Mouse (Mus musculus) cortical plate, adult 2 months (tissue): ENCODE data around the gene Foxc1.

Source experiments
- CTCF ChIP-seq: fragments of 200-500 bp; IDR thresholded peaks from 2 replicates; pipeline ENCODE4 v1.5.1; 2011; ENCODE audit warnings: mild to moderate bottlenecking, control low read depth, low read length; ENCODE audit not compliant: insufficient read depth; ENCODE audit errors: extremely low read depth
- POLR2A ChIP-seq: fragments of 200-500 bp; IDR thresholded peaks from 2 replicates; pipeline ENCODE4 v1.6.1; 2011; ENCODE audit warnings: mild to moderate bottlenecking, low read length, control low read depth; ENCODE audit not compliant: insufficient read depth; ENCODE audit errors: extremely low read depth

DNA sequence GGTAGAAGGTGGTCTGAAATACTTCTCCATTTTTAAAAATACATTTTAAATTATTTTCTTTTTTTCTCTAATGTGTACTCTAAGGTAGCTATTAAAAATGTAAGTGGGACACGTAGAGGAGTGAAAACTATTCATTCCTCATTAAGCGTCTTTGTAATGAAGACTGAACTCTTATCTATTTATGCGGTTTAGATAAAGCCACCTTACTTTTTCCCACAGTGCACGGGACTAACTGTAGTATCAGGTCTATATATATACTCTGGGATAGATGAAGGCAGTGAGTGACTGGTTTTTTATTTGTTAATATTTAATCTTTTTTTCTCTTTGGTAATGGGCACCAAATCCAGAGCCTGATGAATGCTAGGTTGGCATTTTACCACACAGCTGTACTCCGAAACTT, 53.8 kb downstream of the Foxc1 start:
- TF ChIP-seq POLR2A (no peak), CTCF (no peak)
